Mouse (Mus musculus) bone marrow, adult 2 months (tissue): ENCODE data around the gene Ccnf. TPM values are rescaled to one million over a fixed set of nuclear protein-coding genes. Genes with fewer than 3 reads are reported as not detected.
A peak's percentile ranks its signal among the peaks of the same experiment; 100 is the strongest.

Experiments used
- H3K27ac ChIP-seq: fragments of 200-500 bp; 2 replicates; pipeline ENCODE4 v1.5.1; 2012; ENCODE audit warnings: low read depth, mild to moderate bottlenecking, control low read depth, inconsistent platforms, low read length; ENCODE audit not compliant: control insufficient read depth, poor library complexity, insufficient read depth
- H3K4me1 ChIP-seq: fragments of 200-500 bp; 2 replicates; pipeline ENCODE4 v1.6.1; 2011; ENCODE audit warnings: low read length; ENCODE audit not compliant: control insufficient read depth, insufficient read depth
- H3K4me3 ChIP-seq: fragments of 200-500 bp; replicated peaks from 2 replicates; pipeline ENCODE3; 2011; ENCODE audit warnings: mild to moderate bottlenecking, low read depth, low read length, control low read depth; ENCODE audit not compliant: control insufficient read depth
- CTCF ChIP-seq: fragments of 200-500 bp; IDR thresholded peaks from 2 replicates; pipeline ENCODE4 v1.5.1; 2011; ENCODE audit warnings: low read length, control low read depth; ENCODE audit not compliant: control insufficient read depth, insufficient read depth
- POLR2A ChIP-seq: fragments of 200-500 bp; IDR thresholded peaks from 2 replicates; pipeline ENCODE4 v1.6.1; 2011; ENCODE audit warnings: low read depth, mild to moderate bottlenecking, control low read depth, low read length, borderline replicate concordance; ENCODE audit not compliant: control insufficient read depth
- WGBS: fragments of 180-500 bp; shearing (Covaris S2); methylation state at CpG from one replicate; pipeline ENCODE4 v1.1.7; 2018; 5-methylcytosine and 5-hydroxymethylcytosine counted together
- polyA plus RNA-seq: library from polyadenylated mRNA; stranded (reverse); fragments of >200 nt; gene quantifications from 2 replicates; pipeline ENCODE4 v1.2.4, GENCODE M21; 2011; ENCODE audit warnings: low replicate concordance; ENCODE audit not compliant: missing spikeins, insufficient read depth, insufficient read length

The Ccnf gene
- polyA plus RNA-seq, 1 experiment = 73.9 TPM

- Histone ChIP-seq H3K4me1 (no peaks in the 10 kb centered on the region; the same call in 1 of the 2 replicates), H3K27ac (peak within 1 kb of the TSS; percentile 68), H3K4me3 (peak within 1 kb of the TSS; percentile 94)
- TF ChIP-seq CTCF (no peak), POLR2A (peak; percentile 80; the same call in 1 of the 2 replicates)
- 2% methylated on average over 41 of the region's 41 CpGs for WGBS
Observed at GRCm38 (mm10) chr17:24220435-24221411, 30.6 kb downstream of the Ccnf start, which contains the start of gene Tedc2. Gene Tedc2, minus strand, starts transcription at chr17:24220851.

DNA sequence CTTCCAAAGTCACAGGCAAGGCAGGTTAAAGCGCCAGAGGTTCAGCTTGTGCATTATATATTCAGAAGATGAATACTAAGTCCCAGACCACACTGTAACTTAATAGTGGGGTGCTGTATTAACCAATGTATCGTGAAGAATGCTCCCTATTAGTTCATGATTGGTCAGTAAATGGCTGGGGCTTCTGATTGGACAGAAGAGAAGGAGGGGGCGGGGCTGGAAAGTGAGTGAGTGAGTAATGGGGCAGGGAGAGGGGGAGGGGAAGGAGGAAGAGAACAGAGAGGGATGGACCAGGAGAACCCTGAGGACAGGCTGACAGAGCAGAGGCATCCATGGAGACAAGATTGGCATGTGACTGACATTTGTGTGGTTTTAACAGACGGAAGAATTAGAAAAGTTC is 34.4 kb downstream of the Ccnf start:
- H3K4me3 ChIP-seq = no peak overlapping the region
- no peaks in the 10 kb centered on the region; the same call in 1 of the 2 replicates for H3K4me1 ChIP-seq
- TF ChIP-seq POLR2A (no peak), CTCF (no peak)
- no peak overlapping the region for H3K27ac ChIP-seq
- 87% methylated on average over 4 of the region's 4 CpGs for WGBS

DNA sequence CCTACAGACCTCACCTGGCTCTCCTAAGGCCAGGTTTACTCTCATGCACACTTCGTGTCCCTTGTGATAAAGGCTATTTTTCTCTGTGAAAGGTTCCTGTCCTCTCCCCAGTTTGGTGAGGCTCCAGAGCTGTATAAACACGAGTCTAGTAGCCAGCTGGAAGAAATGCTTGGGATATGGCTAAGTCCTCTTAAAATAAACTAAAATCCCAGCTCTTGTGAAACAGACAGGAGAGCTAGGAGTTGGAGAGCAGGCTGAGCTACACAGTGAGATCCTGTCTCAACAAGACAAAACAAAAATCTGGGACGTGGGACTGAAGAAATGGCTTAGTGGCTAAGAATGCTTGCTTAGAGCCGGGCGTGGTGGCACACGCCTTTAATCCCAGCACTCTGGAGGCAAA is 38.1 kb downstream of the Ccnf start:
- TF ChIP-seq POLR2A (no peak), CTCF (no peak)
- H3K27ac ChIP-seq = no peak overlapping the region
- WGBS = 73% methylated on average over 6 of the region's 6 CpGs
- no peak overlapping the region for H3K4me3 ChIP-seq
- peaks cover 1% of the 10 kb centered on the region; the same call in 1 of the 2 replicates for H3K4me1 ChIP-seq

DNA sequence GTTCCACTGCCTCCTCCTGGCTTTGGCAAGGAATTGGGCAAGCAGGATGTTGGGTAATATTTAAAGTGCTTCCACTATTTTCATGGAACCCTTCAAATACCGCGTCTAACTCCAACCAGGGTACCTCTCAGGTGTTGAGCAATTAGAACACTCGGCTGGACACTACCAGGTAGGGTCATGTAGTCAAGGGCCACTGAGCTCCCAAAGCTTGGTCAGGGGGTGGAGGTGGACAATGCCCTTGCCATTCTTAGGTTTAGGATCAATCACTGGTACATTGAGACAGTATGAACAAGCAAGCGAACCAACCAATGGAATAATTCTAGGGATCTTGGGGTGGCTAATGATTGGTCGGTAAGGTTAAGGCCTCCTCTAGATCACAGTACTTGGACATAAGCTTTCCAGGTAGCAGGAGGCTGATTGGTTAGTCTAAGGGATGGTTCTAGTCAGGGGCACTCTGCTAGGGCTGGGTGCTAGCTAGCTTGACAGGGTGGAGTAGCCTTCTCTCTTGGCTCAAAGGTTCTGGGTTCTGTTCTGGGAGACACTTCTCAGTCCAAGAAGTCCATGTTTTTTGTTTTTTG is 38.8 kb downstream of the Ccnf start:
- TF ChIP-seq CTCF = no peak
- no peak for TF ChIP-seq POLR2A
- H3K27ac ChIP-seq = no peak overlapping the region
- 39% methylated on average over 5 of the region's 5 CpGs for WGBS
- peaks cover 1% of the 10 kb centered on the region for H3K4me1 ChIP-seq
- no peak overlapping the region for H3K4me3 ChIP-seq

DNA sequence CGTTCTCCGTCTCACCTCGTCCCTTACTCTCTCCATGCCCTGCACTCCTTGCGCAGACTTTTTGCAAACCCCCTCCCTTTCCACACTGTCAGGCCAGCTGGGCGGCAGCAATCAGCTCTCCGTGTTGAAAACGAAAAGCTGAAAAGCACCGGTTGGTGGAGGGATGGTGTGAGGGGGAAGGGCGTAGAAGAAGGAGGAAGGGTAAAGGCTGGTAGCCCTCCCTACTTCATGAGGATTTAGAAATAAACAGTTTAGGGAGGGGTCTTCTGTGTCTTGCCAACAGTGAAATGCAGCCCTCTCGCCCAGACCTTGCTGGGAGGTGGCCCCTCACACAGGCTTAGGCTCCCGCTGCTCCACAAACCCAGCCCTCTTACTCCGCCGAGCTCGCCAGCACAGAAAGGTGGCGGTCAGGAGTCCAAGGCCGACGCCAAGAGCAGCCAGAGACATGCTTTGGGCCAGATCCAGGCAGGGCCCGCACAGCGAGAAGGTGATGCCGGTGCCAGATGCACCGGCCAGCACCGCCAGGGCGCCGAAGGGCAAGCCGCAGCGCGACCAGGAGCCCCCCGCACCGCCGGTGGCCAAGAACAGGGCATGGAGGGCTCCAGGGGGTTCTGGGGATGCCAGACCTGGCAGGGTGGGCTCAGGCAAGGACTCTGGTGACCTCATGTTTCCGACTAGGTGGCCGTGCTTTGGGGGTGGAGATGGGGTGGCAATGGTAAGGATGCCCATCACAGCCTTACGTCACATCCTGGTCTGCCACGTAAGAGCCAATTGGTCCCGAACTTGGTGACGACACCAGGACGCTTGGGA is 39.4 kb downstream of the Ccnf start:
- no peak overlapping the region for H3K27ac ChIP-seq
- H3K4me1 ChIP-seq = peaks cover 1% of the 10 kb centered on the region
- no peak for TF ChIP-seq CTCF
- no peak for TF ChIP-seq POLR2A
- 7% methylated on average over 37 of the region's 37 CpGs for WGBS
- no peak overlapping the region for H3K4me3 ChIP-seq

DNA sequence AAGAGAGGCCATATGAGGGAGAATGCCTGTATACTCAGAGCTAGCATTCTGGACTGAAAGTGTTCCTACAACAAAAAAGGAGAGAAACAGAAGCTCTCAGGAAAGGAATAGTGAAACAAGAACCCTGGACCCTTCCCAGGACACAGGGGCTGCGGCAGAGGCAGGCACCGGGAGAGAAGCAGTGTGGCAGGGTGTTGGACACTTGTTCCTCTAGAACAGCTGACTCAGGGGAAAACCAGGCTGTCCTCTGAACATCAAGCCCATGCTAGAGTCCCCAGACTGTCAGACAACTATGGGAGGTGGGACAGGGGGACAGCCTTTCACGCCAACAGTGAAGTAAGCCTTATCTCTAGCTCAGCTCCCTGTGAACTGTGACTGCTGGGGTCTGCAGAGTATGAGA is 40.7 kb downstream of the Ccnf start:
- 72% methylated on average over 3 of the region's 3 CpGs for WGBS
- Histone ChIP-seq H3K4me3 (no peak overlapping the region), H3K4me1 (peaks cover 5% of the 10 kb centered on the region), H3K27ac (no peak overlapping the region)
- TF ChIP-seq POLR2A (no peak), CTCF (no peak)

DNA sequence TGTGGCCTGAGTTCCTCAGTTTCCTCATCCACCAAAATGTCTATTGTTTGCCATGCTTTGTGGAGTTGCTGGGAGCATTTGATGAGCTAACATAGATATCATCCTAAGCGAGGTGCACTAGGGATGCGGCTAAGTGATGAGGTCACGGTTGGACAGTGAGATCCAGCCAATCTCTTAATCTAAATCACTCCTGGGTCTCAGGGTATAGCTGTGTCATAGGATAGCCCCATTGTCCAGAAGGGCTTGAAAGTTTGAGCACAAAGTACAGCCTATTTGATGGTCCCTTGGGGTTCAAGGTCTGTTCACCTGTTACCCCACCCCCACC is 41.4 kb downstream of the Ccnf start:
- WGBS = 85% methylated on average over 3 of the region's 3 CpGs
- Histone ChIP-seq H3K4me1 (peaks cover 5% of the 10 kb centered on the region), H3K27ac (no peak overlapping the region), H3K4me3 (no peak overlapping the region)
- TF ChIP-seq POLR2A = no peak
